Mouse (Mus musculus): ENCODE data around the gene Pgghg. TPM values are rescaled to one million over a fixed set of nuclear protein-coding genes. Genes with fewer than 3 reads are reported as not detected.
"Not testable (repeated sequence)": the region's sequence is repeated elsewhere in the genome, so short reads cannot be mapped to it uniquely, and the experiment has no call there.

Pgghg gene
- polyA plus RNA-seq, 2 experiments, result 26.7 to 52.8 TPM

DNA sequence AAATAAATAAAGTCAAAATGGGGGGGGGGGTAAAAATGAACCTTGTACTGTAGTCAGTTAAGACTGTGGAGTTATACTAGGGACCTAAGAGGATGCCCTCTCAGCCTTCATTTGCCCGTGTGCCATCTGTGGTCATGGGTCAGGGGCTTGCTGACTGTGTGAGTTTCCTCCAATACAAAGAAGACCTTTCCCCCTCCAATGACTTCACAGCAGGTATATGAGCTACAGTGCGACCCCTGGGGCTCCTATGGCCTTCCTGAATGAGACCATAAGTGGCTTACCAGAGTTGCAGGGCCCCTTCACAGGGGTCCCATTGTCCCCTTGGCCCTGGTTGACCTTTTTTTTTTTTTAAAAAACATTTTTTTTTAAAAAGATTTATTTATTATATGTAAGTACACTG is 20.2 kb downstream of the Pgghg start:
- Histone ChIP-seq H3K4me1 (ENCODE audit: control insufficient read depth, insufficient read depth, low read length) (peaks cover 8% of the 10 kb centered on the region), H3K4me3 (replicated peaks; ENCODE audit: low read length) (no peak overlapping the region), H3K4me2 (replicated peaks; ENCODE audit: low read depth, low read length, severe bottlenecking) (no peak overlapping the region), H3K27ac (replicated peaks; ENCODE audit: low read depth, low read length) (no peak overlapping the region), H3K9me3 (ENCODE audit: control insufficient read depth, low read length) (no peaks in the 10 kb centered on the region), H3K9ac (ENCODE audit: low read depth, low read length, severe bottlenecking) (no peak overlapping the region), H3K27me3 (ENCODE audit: control insufficient read depth, insufficient read depth, low read length) (no peaks in the 10 kb centered on the region), H3K36me3 (ENCODE audit: control insufficient read depth, insufficient read depth, low read length) (no peaks in the 10 kb centered on the region)
- no peak for TF ChIP-seq POLR2A (IDR thresholded peaks at IDR 0.05; ENCODE audit: borderline replicate concordance, extremely low read depth, insufficient read depth, insufficient read length)
- ATAC-seq (ENCODE audit: low FRiP score, low read depth) (no peak), DNase-seq (ENCODE audit: low spot score) (no peak)
- WGBS, result 79% methylated on average over 2 of the region's 2 CpGs

DNA sequence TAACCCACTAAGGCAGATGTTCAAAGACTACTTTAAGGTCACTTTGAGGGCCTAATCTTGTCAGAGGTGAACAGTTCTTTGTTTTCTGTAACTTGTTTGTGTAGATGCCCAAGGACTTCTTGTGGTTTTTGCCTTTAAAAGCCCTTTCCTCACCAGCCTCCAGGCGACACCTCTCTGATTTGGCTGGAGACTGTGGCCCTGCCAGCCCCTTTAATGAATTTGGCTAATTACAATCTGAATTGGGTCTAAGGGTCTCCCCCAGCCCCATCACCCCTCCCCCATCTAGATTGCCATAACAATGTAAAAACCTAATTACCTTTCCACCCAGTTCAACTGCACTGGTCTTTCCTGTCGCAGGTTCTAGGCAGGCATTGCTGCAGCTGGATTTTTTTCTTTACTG is 21.5 kb downstream of the Pgghg start:
- WGBS, result 62% methylated on average over 2 of the region's 2 CpGs
- ATAC-seq (ENCODE audit: low FRiP score, low read depth) (no peak), DNase-seq (ENCODE audit: low spot score) (no peak)
- H3K36me3 ChIP-seq (ENCODE audit: control insufficient read depth, insufficient read depth, low read length), result no peaks in the 10 kb centered on the region
- H3K27ac ChIP-seq (replicated peaks; ENCODE audit: low read depth, low read length), result no peak overlapping the region
- no peak for TF ChIP-seq POLR2A (IDR thresholded peaks at IDR 0.05; ENCODE audit: borderline replicate concordance, extremely low read depth, insufficient read depth, insufficient read length)
- H3K4me1 ChIP-seq (ENCODE audit: control insufficient read depth, insufficient read depth, low read length), result peaks cover 3% of the 10 kb centered on the region
- no peaks in the 10 kb centered on the region for H3K27me3 ChIP-seq (ENCODE audit: control insufficient read depth, insufficient read depth, low read length)
- H3K4me3 ChIP-seq (replicated peaks; ENCODE audit: low read length), result no peak overlapping the region
- no peak overlapping the region for H3K4me2 ChIP-seq (replicated peaks; ENCODE audit: low read depth, low read length, severe bottlenecking)
- no peaks in the 10 kb centered on the region for H3K9me3 ChIP-seq (ENCODE audit: control insufficient read depth, low read length)
- no peak overlapping the region for H3K9ac ChIP-seq (ENCODE audit: low read depth, low read length, severe bottlenecking)

DNA sequence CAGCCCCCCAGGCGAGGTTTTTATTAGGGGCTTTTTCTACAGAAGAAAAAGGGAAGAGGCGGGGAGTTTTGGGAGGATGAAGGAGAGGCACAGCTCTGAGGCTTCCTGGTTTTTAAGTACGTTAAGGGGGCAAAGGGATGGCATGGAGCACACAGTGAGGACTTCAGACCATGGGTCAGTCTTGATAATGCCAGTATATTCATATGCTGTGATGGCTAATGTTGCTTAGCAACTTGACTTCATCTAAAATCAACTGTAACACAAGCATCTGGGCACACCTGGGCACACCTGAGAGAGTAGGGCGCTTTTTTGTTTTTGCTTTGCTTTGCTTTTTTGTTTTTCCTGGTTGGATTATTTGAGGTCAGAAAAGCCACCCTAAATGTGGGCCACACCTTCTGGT is 25.7 kb downstream of the Pgghg start, which contains the start of gene Ifitm1:
TSS of gene Ifitm1 (plus strand) at position 301 of the 400 bp plus-strand sequence.
- no peak for ATAC-seq (ENCODE audit: low FRiP score, low read depth)
- Histone ChIP-seq H3K4me3 (replicated peaks; ENCODE audit: low read length) (no peak within 1 kb of the TSS; the same call in 1 of the 2 replicates), H3K27me3 (ENCODE audit: control insufficient read depth, insufficient read depth, low read length) (no peaks in the 10 kb centered on the region), H3K4me2 (replicated peaks; ENCODE audit: low read depth, low read length, severe bottlenecking) (0 out of 2 replicates have a peak within 1 kb of the TSS, but pooled peaks have one; percentile 22), H3K4me1 (ENCODE audit: control insufficient read depth, insufficient read depth, low read length) (peaks cover 13% of the 10 kb centered on the region), H3K27ac (replicated peaks; ENCODE audit: low read depth, low read length) (peak within 1 kb of the TSS; percentile 43), H3K9me3 (ENCODE audit: control insufficient read depth, low read length) (no peaks in the 10 kb centered on the region), H3K9ac (ENCODE audit: low read depth, low read length, severe bottlenecking) (peak within 1 kb of the TSS; percentile 25; the same call in 1 of the 2 replicates), H3K36me3 (ENCODE audit: control insufficient read depth, insufficient read depth, low read length) (no peaks in the 10 kb centered on the region)
- DNase-seq (ENCODE audit: low spot score), result no peak
- 92% methylated on average over 4 of the region's 4 CpGs for WGBS
- TF ChIP-seq POLR2A (IDR thresholded peaks at IDR 0.05; ENCODE audit: borderline replicate concordance, extremely low read depth, insufficient read depth, insufficient read length), result no peak

DNA sequence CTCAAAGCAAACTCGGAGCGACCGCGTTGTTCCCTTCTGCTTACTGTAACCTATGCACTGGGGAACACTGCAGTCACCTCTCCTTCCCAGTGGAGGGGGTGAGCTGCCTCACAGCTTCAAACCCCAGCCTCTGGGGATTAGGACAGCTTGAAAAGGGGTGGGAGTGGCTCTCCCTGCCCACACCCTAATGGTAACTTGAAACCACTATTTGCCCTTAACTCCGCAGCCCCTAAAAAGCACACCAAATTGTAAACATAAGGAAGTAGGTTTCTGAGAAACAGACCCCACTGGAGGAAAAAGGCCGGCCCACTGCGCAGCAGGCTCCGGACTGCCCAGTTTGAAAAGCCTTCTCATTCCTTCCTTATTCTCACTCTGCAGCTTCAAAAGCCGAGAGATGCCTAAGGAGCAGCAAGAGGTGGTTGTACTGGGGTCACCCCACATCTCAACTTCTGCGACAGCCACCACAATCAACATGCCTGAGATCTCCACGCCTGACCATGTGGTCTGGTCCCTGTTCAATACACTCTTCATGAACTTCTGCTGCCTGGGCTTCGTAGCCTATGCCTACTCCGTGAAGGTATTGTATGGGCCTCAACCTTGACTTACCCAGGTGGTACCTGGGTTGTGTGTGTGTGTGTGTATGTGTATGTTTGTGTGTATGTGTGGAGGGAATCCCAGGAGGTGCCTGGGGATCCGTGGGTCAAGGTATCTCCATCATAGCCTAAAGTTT is 26.8 kb downstream of the Pgghg start:
- no peak overlapping the region; the same call in 1 of the 2 replicates for H3K4me3 ChIP-seq (replicated peaks; ENCODE audit: low read length)
- DNase-seq (ENCODE audit: low spot score), result peak; percentile 45
- peak overlapping the region; percentile 25; the same call in 1 of the 2 replicates for H3K9ac ChIP-seq (ENCODE audit: low read depth, low read length, severe bottlenecking)
- no peak for TF ChIP-seq POLR2A (IDR thresholded peaks at IDR 0.05; ENCODE audit: borderline replicate concordance, extremely low read depth, insufficient read depth, insufficient read length)
- no peaks in the 10 kb centered on the region for H3K36me3 ChIP-seq (ENCODE audit: control insufficient read depth, insufficient read depth, low read length)
- ATAC-seq (ENCODE audit: low FRiP score, low read depth), result peak; percentile 62; the same call in 1 of the 2 replicates
- no peaks in the 10 kb centered on the region for H3K9me3 ChIP-seq (ENCODE audit: control insufficient read depth, low read length)
- H3K4me2 ChIP-seq (replicated peaks; ENCODE audit: low read depth, low read length, severe bottlenecking), result peak overlapping the region; percentile 22
- H3K27me3 ChIP-seq (ENCODE audit: control insufficient read depth, insufficient read depth, low read length), result no peaks in the 10 kb centered on the region
- 8% methylated on average over 14 of the region's 14 CpGs for WGBS
- peaks cover 14% of the 10 kb centered on the region for H3K4me1 ChIP-seq (ENCODE audit: control insufficient read depth, insufficient read depth, low read length)
- H3K27ac ChIP-seq (replicated peaks; ENCODE audit: low read depth, low read length), result peak overlapping the region; percentile 43

DNA sequence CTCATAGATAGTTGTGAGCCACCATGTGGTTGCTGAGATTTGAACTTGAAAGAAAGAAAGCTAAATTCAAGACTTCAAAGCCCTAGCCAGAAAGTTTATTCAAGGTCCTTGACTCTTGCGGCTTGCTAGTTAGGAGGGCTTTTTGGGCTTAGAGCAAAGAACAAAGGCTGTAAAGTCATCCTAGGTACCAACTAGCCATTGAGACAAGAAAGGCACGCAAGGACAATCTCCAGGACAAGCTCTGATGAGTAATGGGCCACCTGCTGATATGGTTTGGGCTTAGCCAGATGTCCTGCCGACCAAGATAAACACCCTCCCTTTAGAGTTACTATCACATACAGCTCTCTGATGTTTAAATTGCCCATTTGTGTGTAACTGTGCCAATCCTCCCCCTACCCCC is 27.5 kb downstream of the Pgghg start:
- not testable (repeated sequence) for H3K4me3 ChIP-seq (replicated peaks; ENCODE audit: low read length); H3K36me3 ChIP-seq (ENCODE audit: control insufficient read depth, insufficient read depth, low read length); H3K27me3 ChIP-seq (ENCODE audit: control insufficient read depth, insufficient read depth, low read length); DNase-seq (ENCODE audit: low spot score); H3K9ac ChIP-seq (ENCODE audit: low read depth, low read length, severe bottlenecking); H3K9me3 ChIP-seq (ENCODE audit: control insufficient read depth, low read length); H3K27ac ChIP-seq (replicated peaks; ENCODE audit: low read depth, low read length); ATAC-seq (ENCODE audit: low FRiP score, low read depth)
- H3K4me2 ChIP-seq (replicated peaks; ENCODE audit: low read depth, low read length, severe bottlenecking), result peak overlapping the region; percentile 22; the same call in 1 of the 2 replicates
- WGBS, result 32% methylated on average over 3 of the region's 3 CpGs
- H3K4me1 ChIP-seq (ENCODE audit: control insufficient read depth, insufficient read depth, low read length), result peaks cover 21% of the 10 kb centered on the region

Measured in limb, embryonic 14.5 days (tissue).